Mouse (Mus musculus): ENCODE results near the gene Klhl13. TPM values are rescaled to one million over a fixed set of nuclear protein-coding genes. Genes with fewer than 3 reads are reported as not detected.

Klhl13 gene
- polyA plus RNA-seq, 1 experiment from 2014 or later, result 15.0 TPM

GRCm38 (mm10) chrX:23295952-23296598 lies 68.8 kb downstream of the Klhl13 start:
- Histone ChIP-seq H3K4me1 (ENCODE audit: control insufficient read depth, low read depth, low read length) (no peaks in the 10 kb centered on the region), H3K9ac (ENCODE audit: low read depth, low read length) (no peak overlapping the region), H3K27me3 (ENCODE audit: control insufficient read depth, insufficient read depth, low read depth, low read length) (no peaks in the 10 kb centered on the region), H3K4me3 (ENCODE audit: low read depth, low read length) (no peak overlapping the region), H3K9me3 (replicated peaks; ENCODE audit: control insufficient read depth, low read length) (no peaks in the 10 kb centered on the region), H3K4me2 (ENCODE audit: low read depth, low read length) (no peak overlapping the region), H3K27ac (ENCODE audit: low read length) (no peak overlapping the region), H3K36me3 (ENCODE audit: control insufficient read depth, insufficient read depth) (no peaks in the 10 kb centered on the region)
- WGBS (ENCODE audit: insufficient replicate concordance), result 27% methylated on average over 5 of the region's 5 CpGs
- no peak for ATAC-seq (ENCODE audit: low read depth)

- Histone ChIP-seq H3K4me1 (ENCODE audit: control insufficient read depth, low read depth, low read length) (no peaks in the 10 kb centered on the region), H3K4me3 (ENCODE audit: low read depth, low read length) (no peak overlapping the region), H3K27me3 (ENCODE audit: control insufficient read depth, insufficient read depth, low read depth, low read length) (no peaks in the 10 kb centered on the region), H3K4me2 (ENCODE audit: low read depth, low read length) (no peak overlapping the region), H3K9ac (ENCODE audit: low read depth, low read length) (no peak overlapping the region), H3K36me3 (ENCODE audit: control insufficient read depth, insufficient read depth) (no peaks in the 10 kb centered on the region), H3K27ac (ENCODE audit: low read length) (no peak overlapping the region), H3K9me3 (replicated peaks; ENCODE audit: control insufficient read depth, low read length) (no peaks in the 10 kb centered on the region)
- ATAC-seq (ENCODE audit: low read depth), result no peak
- 27% methylated on average over 10 of the region's 10 CpGs for WGBS (ENCODE audit: insufficient replicate concordance)
Observed at GRCm38 (mm10) chrX:23285442-23285817, 79.5 kb downstream of the Klhl13 start.

GRCm38 (mm10) chrX:23284530-23285441 lies 80.1 kb downstream of the Klhl13 start:
- no peak for ATAC-seq (ENCODE audit: low read depth)
- H3K36me3 ChIP-seq (ENCODE audit: control insufficient read depth, insufficient read depth), result no peaks in the 10 kb centered on the region
- no peaks in the 10 kb centered on the region for H3K4me1 ChIP-seq (ENCODE audit: control insufficient read depth, low read depth, low read length)
- no peaks in the 10 kb centered on the region for H3K27me3 ChIP-seq (ENCODE audit: control insufficient read depth, insufficient read depth, low read depth, low read length)
- no peak overlapping the region for H3K9ac ChIP-seq (ENCODE audit: low read depth, low read length)
- no peak overlapping the region for H3K27ac ChIP-seq (ENCODE audit: low read length)
- no peak overlapping the region for H3K4me2 ChIP-seq (ENCODE audit: low read depth, low read length)
- WGBS (ENCODE audit: insufficient replicate concordance), result 56% methylated on average over 11 of the region's 11 CpGs
- no peaks in the 10 kb centered on the region for H3K9me3 ChIP-seq (replicated peaks; ENCODE audit: control insufficient read depth, low read length)
- no peak overlapping the region for H3K4me3 ChIP-seq (ENCODE audit: low read depth, low read length)

GRCm38 (mm10) chrX:23267601-23268000 lies 97.3 kb downstream of the Klhl13 start:
- H3K27ac ChIP-seq (ENCODE audit: low read length), result no peak overlapping the region
- 45% methylated on average over 1 of the region's 1 CpGs for WGBS (ENCODE audit: insufficient replicate concordance)
- H3K27me3 ChIP-seq (ENCODE audit: control insufficient read depth, insufficient read depth, low read depth, low read length), result no peaks in the 10 kb centered on the region
- no peak overlapping the region for H3K4me3 ChIP-seq (ENCODE audit: low read depth, low read length)
- H3K9ac ChIP-seq (ENCODE audit: low read depth, low read length), result no peak overlapping the region
- H3K9me3 ChIP-seq (replicated peaks; ENCODE audit: control insufficient read depth, low read length), result no peaks in the 10 kb centered on the region
- H3K4me1 ChIP-seq (ENCODE audit: control insufficient read depth, low read depth, low read length), result no peaks in the 10 kb centered on the region
- no peaks in the 10 kb centered on the region for H3K36me3 ChIP-seq (ENCODE audit: control insufficient read depth, insufficient read depth)
- H3K4me2 ChIP-seq (ENCODE audit: low read depth, low read length), result no peak overlapping the region
- no peak for ATAC-seq (ENCODE audit: low read depth)

- H3K9ac ChIP-seq (ENCODE audit: low read depth, low read length), result no peak overlapping the region
- no peak for ATAC-seq (ENCODE audit: low read depth)
- no peaks in the 10 kb centered on the region for H3K9me3 ChIP-seq (replicated peaks; ENCODE audit: control insufficient read depth, low read length)
- no peaks in the 10 kb centered on the region for H3K36me3 ChIP-seq (ENCODE audit: control insufficient read depth, insufficient read depth)
- no peak overlapping the region for H3K4me3 ChIP-seq (ENCODE audit: low read depth, low read length)
- H3K27me3 ChIP-seq (ENCODE audit: control insufficient read depth, insufficient read depth, low read depth, low read length), result no peaks in the 10 kb centered on the region
- no peak overlapping the region for H3K27ac ChIP-seq (ENCODE audit: low read length)
- no peaks in the 10 kb centered on the region for H3K4me1 ChIP-seq (ENCODE audit: control insufficient read depth, low read depth, low read length)
- H3K4me2 ChIP-seq (ENCODE audit: low read depth, low read length), result no peak overlapping the region
Observed at GRCm38 (mm10) chrX:23248752-23249151, 116.1 kb downstream of the Klhl13 start.
